Mouse (Mus musculus) kidney, adult 2 months (tissue): ENCODE data around the gene Slc22a15.

Experiments used
- CTCF ChIP-seq: fragments of 200-500 bp; conservative IDR thresholded peaks from 2 replicates; pipeline ENCODE4 v1.5.1; 2011; ENCODE audit warnings: low read depth, mild to moderate bottlenecking, control low read depth, low read length, moderate library complexity, mixed read lengths; ENCODE audit not compliant: insufficient read depth, insufficient read length
- POLR2A ChIP-seq: fragments of 200-500 bp; IDR thresholded peaks from one replicate; pipeline ENCODE4 v1.6.1; 2011; ENCODE audit warnings: low read depth, low read length, control low read depth

- TF ChIP-seq CTCF (no peak), POLR2A (no peak)
These were observed 70.2 kb downstream of the Slc22a15 start for GRCm38 (mm10) chr3:101854075-101854474.
